Mouse (Mus musculus) G1E (cell line): Measurements from ENCODE around the gene Nudt8.

Source experiments
- CTCF ChIP-seq: IDR thresholded peaks from 2 replicates; pipeline ENCODE4 v1.5.1; 2012; ENCODE audit warnings: low read depth, low read length, inconsistent platforms, mixed read lengths
- GATA1 ChIP-seq: IDR thresholded peaks from 2 replicates; pipeline ENCODE4 v1.6.1; 2012; ENCODE audit warnings: borderline replicate concordance, low read length, inconsistent platforms, mixed read lengths
- POLR2AphosphoS5 ChIP-seq: IDR thresholded peaks from 2 replicates; pipeline ENCODE4 v1.6.1; 2012; ENCODE audit warnings: low read depth, low read length, inconsistent platforms; ENCODE audit not compliant: insufficient replicate concordance
- TAL1 ChIP-seq: conservative IDR thresholded peaks from 2 replicates; pipeline ENCODE4 v1.6.1; 2012; ENCODE audit warnings: low read depth, low read length, inconsistent platforms, mixed read lengths

GRCm38 (mm10) chr19:4032668-4033067 lies 32.3 kb downstream of the Nudt8 start:
- TF ChIP-seq CTCF = no peak
- TF ChIP-seq TAL1 = no peak
- no peak for TF ChIP-seq POLR2AphosphoS5
- TF ChIP-seq GATA1 = no peak
